Mouse (Mus musculus) kidney, adult 2 months (tissue): Measurements from ENCODE around the gene Gsg1l. TPM values are rescaled to one million over a fixed set of nuclear protein-coding genes. Genes with fewer than 3 reads are reported as not detected.

Experiments
- DNase-seq: peaks from one replicate; pipeline ENCODE4 v3.0.0; 2021
- H3K27ac ChIP-seq: fragments of 200-500 bp; 2 replicates; pipeline ENCODE4 v1.5.1; 2012; ENCODE audit warnings: low read depth, low read length, control low read depth, inconsistent platforms; ENCODE audit not compliant: insufficient read depth
- H3K27me3 ChIP-seq: fragments of 200-500 bp; replicated peaks from 2 replicates; pipeline ENCODE4 v1.6.1; 2012; ENCODE audit warnings: mild to moderate bottlenecking, moderate library complexity, low read length, inconsistent platforms; ENCODE audit not compliant: control insufficient read depth, insufficient read depth
- H3K36me3 ChIP-seq: fragments of 200-500 bp; 2 replicates; pipeline ENCODE4 v1.6.1; 2012; ENCODE audit warnings: mild to moderate bottlenecking, moderate library complexity, low read length, inconsistent platforms; ENCODE audit not compliant: control insufficient read depth, insufficient read depth
- H3K4me1 ChIP-seq: fragments of 200-500 bp; 2 replicates; pipeline ENCODE4 v1.6.1; 2011; ENCODE audit warnings: low read length; ENCODE audit not compliant: control insufficient read depth, insufficient read depth
- H3K4me3 ChIP-seq: fragments of 200-500 bp; 2 replicates; pipeline ENCODE4 v1.5.1; 2011; ENCODE audit warnings: mild to moderate bottlenecking, low read depth, low read length, control low read depth; ENCODE audit not compliant: insufficient read depth
- CTCF ChIP-seq: fragments of 200-500 bp; conservative IDR thresholded peaks from 2 replicates; pipeline ENCODE4 v1.5.1; 2011; ENCODE audit warnings: low read depth, mild to moderate bottlenecking, control low read depth, low read length, moderate library complexity, mixed read lengths; ENCODE audit not compliant: insufficient read depth, insufficient read length
- POLR2A ChIP-seq: fragments of 200-500 bp; IDR thresholded peaks from one replicate; pipeline ENCODE4 v1.6.1; 2011; ENCODE audit warnings: low read depth, low read length, control low read depth
- WGBS: fragments of 180-500 bp; shearing (Covaris S2); methylation state at CpG from one replicate; pipeline ENCODE4 v1.1.7; 2018; 5-methylcytosine and 5-hydroxymethylcytosine counted together
- polyA plus RNA-seq: library from polyadenylated mRNA; depleted of rRNA; stranded (reverse); fragments of >200 nt; gene quantifications from 2 replicates; pipeline ENCODE4 v1.2.3, GENCODE M21; 2012

Gene Gsg1l
- polyA plus RNA-seq, 1 experiment = 0.33 TPM

DNA sequence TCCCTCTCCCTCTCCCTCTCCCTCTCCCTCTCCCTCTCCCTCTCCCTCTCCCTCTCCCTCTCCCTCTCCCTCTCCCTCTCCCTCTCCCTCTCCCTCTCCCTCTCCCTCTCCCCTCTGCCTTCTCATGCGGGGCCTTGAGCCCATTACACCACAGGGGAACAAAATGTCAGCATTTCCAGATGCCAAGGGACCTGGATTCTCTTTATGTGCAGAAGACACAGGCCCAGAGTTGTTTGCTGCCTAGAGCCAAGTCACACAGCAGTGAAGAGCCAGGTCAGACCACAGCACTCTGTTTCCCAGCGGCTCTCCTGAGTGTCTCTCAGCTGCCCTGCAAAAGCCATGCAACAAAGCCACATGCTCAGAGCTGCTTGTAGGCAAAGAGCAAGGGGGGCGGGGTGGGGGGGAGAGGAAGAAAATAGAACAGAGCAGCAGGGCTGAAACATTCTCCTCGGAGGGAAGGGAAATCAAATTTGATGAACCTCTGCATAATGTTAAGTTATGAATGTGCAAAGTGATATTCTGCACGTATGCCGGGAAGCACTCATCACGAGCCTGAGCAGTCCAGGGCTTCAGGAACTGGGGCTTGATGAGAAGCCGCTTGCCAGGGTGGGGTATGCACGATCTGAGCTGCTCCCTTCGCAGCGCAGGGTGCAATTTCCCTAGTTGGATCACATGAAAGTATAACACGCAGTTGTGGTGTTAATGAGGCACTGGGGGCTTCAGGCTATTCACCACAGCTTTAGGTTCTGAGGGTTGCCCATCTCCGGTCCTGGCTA, 181.6 kb downstream of the Gsg1l start:
- no peak for DNase-seq
- H3K27me3 ChIP-seq = no peaks in the 10 kb centered on the region
- 66% methylated on average over 13 of the region's 13 CpGs for WGBS
- no peaks in the 10 kb centered on the region for H3K36me3 ChIP-seq
- H3K27ac ChIP-seq = no peak overlapping the region
- TF ChIP-seq POLR2A (no peak), CTCF (no peak)
- H3K4me1 ChIP-seq = no peaks in the 10 kb centered on the region
- no peak overlapping the region for H3K4me3 ChIP-seq

DNA sequence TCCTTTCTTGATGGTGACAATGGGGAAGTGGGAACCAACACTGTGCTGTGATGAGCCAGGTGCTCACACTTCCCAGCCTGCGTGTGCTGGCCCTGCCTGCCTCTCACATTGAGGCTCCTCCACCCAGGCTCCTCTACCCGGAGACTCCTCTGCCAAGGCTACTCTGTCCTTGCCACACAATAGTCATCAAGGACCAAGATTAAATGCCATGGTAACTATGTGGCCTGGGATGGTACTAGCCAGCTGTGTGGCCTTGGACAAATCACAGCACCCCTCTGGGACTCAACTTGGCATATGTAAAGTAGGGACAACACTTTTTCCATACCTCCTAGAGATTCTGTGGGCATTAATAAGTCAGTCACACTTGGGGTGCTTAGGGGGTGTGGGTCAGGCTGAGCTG, 182.3 kb downstream of the Gsg1l start:
- Histone ChIP-seq H3K4me3 (no peak overlapping the region), H3K27me3 (no peaks in the 10 kb centered on the region), H3K4me1 (no peaks in the 10 kb centered on the region), H3K36me3 (no peaks in the 10 kb centered on the region), H3K27ac (no peak overlapping the region)
- TF ChIP-seq CTCF (no peak), POLR2A (no peak)
- DNase-seq = no peak
- 85% methylated on average over 2 of the region's 2 CpGs for WGBS

DNA sequence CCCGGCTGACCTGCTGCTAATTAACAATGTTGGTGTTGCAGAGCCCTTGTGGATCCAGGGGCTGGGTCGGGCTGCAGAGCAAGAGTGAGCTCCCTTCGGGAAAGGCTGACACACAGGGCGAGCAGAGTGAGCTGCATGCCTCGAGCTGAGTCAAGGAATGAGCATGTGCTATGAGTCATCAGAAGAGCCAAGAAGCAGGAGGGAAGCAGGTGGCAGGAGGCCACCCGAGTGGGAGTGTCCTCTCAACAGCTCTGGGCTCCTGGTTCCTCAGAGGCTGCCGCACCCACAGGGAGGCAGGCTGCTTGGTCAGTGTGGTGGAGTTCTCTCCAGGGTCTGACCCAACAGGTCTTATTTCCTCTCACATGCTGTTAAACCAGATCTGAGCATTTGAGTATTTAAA, 183.2 kb downstream of the Gsg1l start:
- 18% methylated on average over 7 of the region's 7 CpGs for WGBS
- Histone ChIP-seq H3K27ac (no peak overlapping the region), H3K27me3 (no peaks in the 10 kb centered on the region), H3K4me1 (no peaks in the 10 kb centered on the region), H3K36me3 (no peaks in the 10 kb centered on the region), H3K4me3 (no peak overlapping the region)
- no peak for DNase-seq
- TF ChIP-seq POLR2A = no peak

DNA sequence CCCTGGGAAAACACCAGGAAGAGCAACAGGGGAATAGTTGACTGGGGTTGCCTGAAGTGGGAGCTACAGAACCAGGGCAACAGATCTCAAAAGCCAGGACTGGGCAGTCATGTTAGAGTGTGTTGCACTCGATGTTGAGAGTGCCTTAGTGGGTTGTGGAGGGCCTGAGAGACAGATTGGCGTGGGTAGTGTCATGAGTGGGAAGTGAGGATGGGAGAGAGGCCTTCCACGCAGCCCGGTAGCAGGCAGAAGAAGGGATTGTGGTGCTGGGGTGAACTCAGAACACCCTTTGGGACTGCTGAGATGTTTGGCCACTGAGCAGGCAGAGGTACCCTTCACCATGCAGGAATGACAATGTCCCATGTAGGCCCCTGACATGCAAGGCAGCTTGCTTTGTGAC, 185.2 kb downstream of the Gsg1l start:
- Histone ChIP-seq H3K4me1 (no peaks in the 10 kb centered on the region), H3K36me3 (no peaks in the 10 kb centered on the region), H3K27ac (no peak overlapping the region), H3K4me3 (no peak overlapping the region), H3K27me3 (no peaks in the 10 kb centered on the region)
- TF ChIP-seq CTCF (no peak), POLR2A (no peak)
- 85% methylated on average over 4 of the region's 4 CpGs for WGBS
- no peak for DNase-seq

DNA sequence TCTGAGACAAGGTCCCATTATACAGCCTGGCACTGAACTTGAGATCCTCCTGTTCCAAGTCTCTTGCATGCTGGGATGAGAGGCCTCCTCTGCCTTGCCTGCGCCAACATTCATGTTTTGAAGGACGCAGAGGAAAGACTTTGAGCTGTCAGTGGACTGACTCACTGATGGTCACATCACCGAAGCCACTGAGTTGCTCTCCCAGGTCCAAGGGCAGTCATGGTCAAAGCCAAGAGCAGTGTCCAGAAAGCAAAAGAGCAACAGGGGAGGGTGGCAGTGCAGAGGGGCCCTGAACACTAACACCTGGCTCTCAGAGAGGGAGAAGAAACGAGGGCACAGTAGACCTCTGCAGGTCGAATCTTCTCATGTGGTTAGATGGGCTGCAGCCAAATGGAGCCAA, 188.6 kb downstream of the Gsg1l start:
- no peak overlapping the region for H3K27ac ChIP-seq
- TF ChIP-seq POLR2A = no peak
- TF ChIP-seq CTCF = no peak
- WGBS = 90% methylated on average over 5 of the region's 5 CpGs
- H3K4me1 ChIP-seq = no peaks in the 10 kb centered on the region
- H3K36me3 ChIP-seq = no peaks in the 10 kb centered on the region
- H3K4me3 ChIP-seq = no peak overlapping the region
- H3K27me3 ChIP-seq = no peaks in the 10 kb centered on the region
- no peak for DNase-seq

DNA sequence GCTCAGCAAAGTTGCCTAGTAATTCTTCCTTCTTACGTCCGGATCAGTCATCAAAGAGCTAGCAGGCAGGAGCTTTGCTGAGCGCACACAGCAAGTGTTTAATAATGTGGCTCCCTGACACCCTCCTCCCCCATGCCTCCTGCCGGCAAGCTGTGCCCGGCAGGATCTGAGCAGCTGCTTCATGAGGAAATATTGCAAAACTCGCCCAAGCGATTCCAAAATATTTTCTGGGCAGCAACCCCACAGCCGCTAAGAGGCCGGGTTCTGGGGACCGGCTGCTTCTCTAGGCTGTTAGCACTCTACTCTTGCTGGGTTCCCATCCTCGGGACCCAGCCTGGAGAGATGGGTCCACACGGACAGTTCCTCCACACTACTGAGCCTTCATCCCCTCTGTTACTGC, 193.8 kb downstream of the Gsg1l start:
- TF ChIP-seq CTCF (no peak), POLR2A (no peak)
- H3K4me1 ChIP-seq = no peaks in the 10 kb centered on the region
- DNase-seq = peak; percentile 9
- 42% methylated on average over 12 of the region's 12 CpGs for WGBS
- no peak overlapping the region for H3K27ac ChIP-seq
- H3K27me3 ChIP-seq = no peaks in the 10 kb centered on the region
- no peaks in the 10 kb centered on the region for H3K36me3 ChIP-seq
- no peak overlapping the region for H3K4me3 ChIP-seq

DNA sequence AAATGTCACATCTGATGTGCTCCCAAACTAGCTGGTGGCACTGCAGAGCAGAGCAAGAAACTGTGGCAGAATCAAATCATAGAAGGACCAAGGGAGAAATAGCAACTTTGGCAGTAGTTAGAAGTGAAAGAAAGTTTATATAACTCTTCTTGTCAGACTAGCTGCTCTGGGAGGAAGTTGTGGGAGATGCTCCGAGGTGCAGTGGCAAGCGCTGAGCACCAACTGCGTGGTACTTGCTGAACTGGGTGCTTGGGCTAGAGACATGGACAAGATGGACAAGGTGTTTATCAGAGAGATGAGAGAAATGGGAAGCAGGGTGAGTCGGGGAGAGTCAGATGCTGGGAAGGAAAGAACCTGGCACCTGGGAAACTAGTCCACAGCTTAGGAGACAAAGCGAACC, 194.4 kb downstream of the Gsg1l start:
- no peak for DNase-seq
- 81% methylated on average over 5 of the region's 5 CpGs for WGBS
- H3K27ac ChIP-seq = no peak overlapping the region
- no peaks in the 10 kb centered on the region for H3K36me3 ChIP-seq
- TF ChIP-seq POLR2A = no peak
- TF ChIP-seq CTCF = no peak
- no peaks in the 10 kb centered on the region for H3K4me1 ChIP-seq
- H3K4me3 ChIP-seq = no peak overlapping the region
- no peaks in the 10 kb centered on the region for H3K27me3 ChIP-seq
